28 mouse cellular contexts compared by ENCODE assay signal in the genomic region with DNA sequence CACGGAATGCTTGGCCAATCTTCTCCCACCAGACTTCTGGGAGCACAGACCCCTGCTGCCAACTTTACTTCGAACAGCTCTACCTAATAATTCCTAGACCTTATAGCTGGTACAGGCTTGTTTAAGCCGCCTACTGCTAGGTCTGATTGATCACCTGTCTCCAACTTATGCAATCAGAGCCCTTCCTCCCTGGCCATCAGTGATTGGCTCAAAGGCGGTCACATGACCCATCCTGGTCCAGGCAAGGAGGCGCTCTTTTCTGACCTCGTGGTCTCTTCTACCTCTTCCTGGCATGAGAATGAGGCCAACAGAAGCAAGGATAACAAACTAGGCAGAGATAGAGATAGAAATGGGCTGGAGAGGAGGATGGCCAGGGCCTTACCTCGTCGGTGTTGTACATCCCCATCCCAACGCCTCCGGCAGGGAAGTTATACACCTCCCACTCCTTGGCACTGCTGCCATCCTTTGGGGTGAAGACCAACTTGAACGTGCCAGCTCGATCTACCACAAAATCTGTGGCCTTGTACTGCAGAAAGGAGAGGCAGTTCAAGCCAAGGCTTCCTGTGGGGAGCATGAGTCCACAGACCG. TPM values are rescaled to one million over a fixed set of nuclear protein-coding genes. Genes with fewer than 3 reads are reported as not detected.
DNase-seq lines count a peak whose midpoint lies in the region; TF ChIP-seq lines count a peak whose summit lies in the region.
"Had no signal": no experiment of that assay in that cellular context is flagged by ENCODE, and none has a peak within 500 bp of the region (broad histone marks: within the 10 kb centered on the region; RNA-seq: fewer than 3 reads in every experiment).

No protein-coding gene starts in this region.

- no peaks in the 10 kb centered on the region for H3K36me3 ChIP-seq in testis, adult 2 months (ENCODE audit: control insufficient read depth, insufficient read depth, low read length)
- H3K36me3 ChIP-seq in myocyte (ENCODE audit: control insufficient read depth, insufficient read depth), result peaks cover 13% of the 10 kb centered on the region
- H3K36me3 ChIP-seq in kidney, adult 2 months (ENCODE audit: control insufficient read depth, insufficient read depth, low read length), result peaks cover 12% of the 10 kb centered on the region; the same call in 1 of the 2 replicates

- no peak for TF ChIP-seq CTCF in testis, adult 2 months (IDR thresholded peaks at IDR 0.05; ENCODE audit: control insufficient read depth, insufficient read depth, insufficient replicate concordance, low read depth, low read length)
- no peak for TF ChIP-seq CTCF in kidney, adult 2 months (conservative IDR thresholded peaks at IDR 0.05; ENCODE audit: insufficient read depth, insufficient read length, low read depth, low read length)

- H3K27me3 ChIP-seq in testis, adult 2 months (ENCODE audit: control insufficient read depth, insufficient read depth, low read length), result no peaks in the 10 kb centered on the region
- H3K27me3 ChIP-seq in myocyte (ENCODE audit: control insufficient read depth, insufficient read depth, insufficient read length), result no peaks in the 10 kb centered on the region
- no peaks in the 10 kb centered on the region for H3K27me3 ChIP-seq in kidney, adult 2 months (replicated peaks; ENCODE audit: control insufficient read depth, insufficient read depth, low read length)
- H3K27me3 ChIP-seq: forebrain, embryonic 12.5 days; heart, embryonic 15.5 days; hindbrain, embryonic 12.5 days; limb, embryonic 13.5 days; liver, embryonic 12.5 days; neural tube, embryonic 15.5 days had no signal

- WGBS in kidney, adult 2 months, result 90% methylated on average over 13 of the region's 13 CpGs

- H3K4me2 ChIP-seq in myocyte (ENCODE audit: low read depth), result no peak overlapping the region
- H3K4me2 ChIP-seq: forebrain, embryonic 12.5 days; heart, embryonic 15.5 days; hindbrain, embryonic 12.5 days; limb, embryonic 13.5 days; liver, embryonic 12.5 days; neural tube, embryonic 15.5 days had no signal

- no peak for DNase-seq in testis, postnatal 10 days (ENCODE audit: low spot score)
- peak; percentile 90 for DNase-seq in R1 (ENCODE audit: low read depth, low spot score)
- no peak for DNase-seq in urinary bladder, postnatal 10 days (ENCODE audit: low spot score)
- DNase-seq in layer of hippocampus, postnatal 14 days (ENCODE audit: low spot score in 2 of 2), result no peak
- no peak for DNase-seq in kidney, adult 2 months
- DNase-seq: adrenal gland, adult 8-10 months; cerebellum, adult 2 months; cerebellum, postnatal 14 days; forebrain, postnatal 0 days; gastrocnemius, postnatal 10 days; heart, postnatal 36 days; lung, adult 18-20 months; midbrain, embryonic 14.5 days; spleen, adult 18-20 months; thymus, postnatal 14 days had no signal

- H3K27ac ChIP-seq in testis, adult 2 months (ENCODE audit: control insufficient read depth, insufficient read depth, low read depth, low read length), result no peak overlapping the region
- H3K27ac ChIP-seq in kidney, adult 2 months (ENCODE audit: insufficient read depth, low read depth, low read length), result no peak overlapping the region
- H3K27ac ChIP-seq: forebrain, embryonic 12.5 days; heart, embryonic 10.5 days; heart, embryonic 15.5 days; hindbrain, embryonic 12.5 days; hindbrain, postnatal 0 days; layer of hippocampus, adult 2 months; limb, embryonic 13.5 days; liver, embryonic 12.5 days; macrophage; neural tube, embryonic 15.5 days had no signal

- H3ac ChIP-seq in myocyte (ENCODE audit: control insufficient read depth, insufficient read length), result no peak overlapping the region

- H3K79me2 ChIP-seq in myocyte (ENCODE audit: control insufficient read depth, insufficient read depth), result no peaks in the 10 kb centered on the region

- peak overlapping the region; percentile 1; the same call in 1 of the 2 replicates for H3K4me3 ChIP-seq in testis, adult 2 months (ENCODE audit: control insufficient read depth, low read depth, low read length)
- H3K4me3 ChIP-seq in myocyte, result no peak overlapping the region
- no peak overlapping the region for H3K4me3 ChIP-seq in kidney, adult 2 months (ENCODE audit: insufficient read depth, low read depth, low read length)
- H3K4me3 ChIP-seq: erythroblast, embryonic 14.5 days; forebrain, embryonic 12.5 days; heart, embryonic 10.5 days; heart, embryonic 15.5 days; hindbrain, embryonic 12.5 days; layer of hippocampus, adult 2 months; limb, embryonic 13.5 days; liver, embryonic 12.5 days; neural tube, embryonic 15.5 days had no signal

- peaks cover 9% of the 10 kb centered on the region for H3K4me1 ChIP-seq in testis, adult 2 months (ENCODE audit: control insufficient read depth, insufficient read depth, low read length)
- no peaks in the 10 kb centered on the region for H3K4me1 ChIP-seq in kidney, adult 2 months (ENCODE audit: control insufficient read depth, insufficient read depth, low read length)
- H3K4me1 ChIP-seq: hindbrain, embryonic 12.5 days; limb, embryonic 13.5 days; liver, embryonic 12.5 days; neural tube, embryonic 15.5 days had no signal

- no peak for TF ChIP-seq POLR2A in testis, adult 2 months (IDR thresholded peaks at IDR 0.05; ENCODE audit: control insufficient read depth, low read depth, low read length)
- TF ChIP-seq POLR2A in myocyte (IDR thresholded peaks at IDR 0.05; ENCODE audit: insufficient read length, low read depth), result no peak
- no peak for TF ChIP-seq POLR2A in kidney, adult 2 months (IDR thresholded peaks at IDR 0.05; ENCODE audit: low read depth, low read length)

TF ChIP-seq in myocyte, 11 proteins besides CTCF, POLR2A, EP300 and RAD21:
- TF ChIP-seq POLR2AphosphoS2 (IDR thresholded peaks at IDR 0.05; ENCODE audit: insufficient read length, low read depth) (no peak), USF1 (IDR thresholded peaks at IDR 0.05; ENCODE audit: low read depth) (peak; percentile 43)

RNA-seq across cellular contexts. Expression of a gene that starts 16.7 kb away (rescaled TPM):
- polyA plus RNA-seq in testis, adult 2 months (2012; rRNA removed), result 9.6 and 11.2 TPM in 2 replicates
- polyA plus RNA-seq in myocyte (2012; fragmentation: generic; extraction: Trizol), result 159 TPM
- 10 to 100 TPM; 70.9 to 75.8 TPM for total RNA-seq in layer of hippocampus, postnatal 14 days (2021)
- 651 and 688 TPM in 2 replicates for polyA plus RNA-seq in kidney, adult 2 months (2012; rRNA removed)

Comparison
In these comparisons a context has a peak if more than half of its experiments do, and no peak if none do; other contexts are left out.
1. RNA of a gene that starts 16.7 kb away (polyA plus RNA-seq): 651 to 688 TPM in kidney, adult 2 months and 159 TPM in myocyte (single experiment); 9.6 to 11.2 TPM in testis, adult 2 months; every median in the first group is over 10 times any median in the second.